Mouse (Mus musculus) neural tube, embryonic 15.5 days (tissue): ENCODE data around the gene Pole4. TPM values are rescaled to one million over a fixed set of nuclear protein-coding genes. Genes with fewer than 3 reads are reported as not detected.

ENCODE experiments used
- ATAC-seq: fragments of 200-750 bp; cut with Nextera tagmentation; 2 replicates; pipeline ENCODE4 v1.8.0; 2017; ENCODE audit warnings: mild to moderate bottlenecking, moderate TSS enrichment, moderate library complexity; ENCODE audit not compliant: low FRiP score
- H3K27ac ChIP-seq: fragments of 300-500 bp; sonication (generic); replicated peaks from 2 replicates; pipeline ENCODE4 v1.5.1; 2015; ENCODE audit warnings: mild to moderate bottlenecking, inconsistent platforms
- H3K27me3 ChIP-seq: fragments of 300-500 bp; sonication (generic); replicated peaks from 2 replicates; pipeline ENCODE4 v1.6.1; 2015; ENCODE audit warnings: inconsistent platforms
- H3K36me3 ChIP-seq: fragments of 300-500 bp; sonication (generic); 2 replicates; pipeline ENCODE4 v1.6.1; 2015; ENCODE audit warnings: inconsistent platforms
- H3K4me1 ChIP-seq: fragments of 300-500 bp; sonication (generic); 2 replicates; pipeline ENCODE4 v1.6.1; 2015; ENCODE audit warnings: inconsistent platforms
- H3K4me2 ChIP-seq: fragments of 300-500 bp; sonication (generic); 2 replicates; pipeline ENCODE4 v1.6.1; 2015; ENCODE audit warnings: inconsistent platforms, mild to moderate bottlenecking, moderate library complexity
- H3K4me3 ChIP-seq: fragments of 300-500 bp; sonication (generic); replicated peaks from 2 replicates; pipeline ENCODE4 v1.5.1; 2015; ENCODE audit warnings: mild to moderate bottlenecking, inconsistent platforms
- H3K9ac ChIP-seq: fragments of 300-500 bp; sonication (generic); replicated peaks from 2 replicates; pipeline ENCODE4 v1.6.1; 2015; ENCODE audit warnings: mild to moderate bottlenecking, inconsistent platforms
- H3K9me3 ChIP-seq: fragments of 300-500 bp; sonication (generic); replicated peaks from 2 replicates; pipeline ENCODE4 v1.6.1; 2016; ENCODE audit warnings: inconsistent platforms
- WGBS: fragments of 180-500 bp; shearing (Covaris S2); methylation state at CpG from one replicate; pipeline ENCODE4 v1.1.7; 2015; ENCODE audit warnings: mixed read lengths; 5-methylcytosine and 5-hydroxymethylcytosine counted together
- polyA plus RNA-seq: library from polyadenylated mRNA; unstranded; fragments of >200 nt; fragmentation: Nextera tagmentation; extraction: Ambion mirVana; gene quantifications from 2 replicates; pipeline ENCODE4 v1.2.1, GENCODE M21; 2015

Gene Pole4
- 143 and 150 TPM in 2 replicates for polyA plus RNA-seq

GRCm38 (mm10) chr6:82705221-82705620, at the start of gene Pole4:
Gene Pole4 (minus strand): TSS chr6:82705365.
- ATAC-seq: no peak
- H3K4me3 ChIP-seq: no peak within 1 kb of the TSS
- no peak within 1 kb of the TSS for H3K9ac ChIP-seq
- H3K4me1 ChIP-seq: peaks cover 7% of the 10 kb centered on the region
- H3K36me3 ChIP-seq: no peaks in the 10 kb centered on the region
- H3K27ac ChIP-seq: no peak within 1 kb of the TSS
- no peak within 1 kb of the TSS for H3K4me2 ChIP-seq
- 82% methylated on average over 5 of the region's 5 CpGs for WGBS
- no peaks in the 10 kb centered on the region for H3K27me3 ChIP-seq
- H3K9me3 ChIP-seq: no peaks in the 10 kb centered on the region

GRCm38 (mm10) chr6:82754769-82755168, 49.6 kb upstream of the Pole4 start:
- H3K4me1 ChIP-seq: no peaks in the 10 kb centered on the region
- ATAC-seq: no peak
- no peak overlapping the region for H3K4me2 ChIP-seq
- H3K9me3 ChIP-seq: no peaks in the 10 kb centered on the region
- no peak overlapping the region for H3K27ac ChIP-seq
- no peaks in the 10 kb centered on the region for H3K36me3 ChIP-seq
- WGBS: 93% methylated on average over 6 of the region's 6 CpGs
- no peaks in the 10 kb centered on the region for H3K27me3 ChIP-seq
- H3K4me3 ChIP-seq: no peak overlapping the region
- no peak overlapping the region for H3K9ac ChIP-seq

GRCm38 (mm10) chr6:82753638-82754361, 48.6 kb upstream of the Pole4 start:
- H3K27me3 ChIP-seq: no peaks in the 10 kb centered on the region
- H3K36me3 ChIP-seq: no peaks in the 10 kb centered on the region
- H3K4me1 ChIP-seq: no peaks in the 10 kb centered on the region
- no peak overlapping the region for H3K4me3 ChIP-seq
- H3K4me2 ChIP-seq: no peak overlapping the region
- H3K9ac ChIP-seq: no peak overlapping the region
- H3K9me3 ChIP-seq: no peaks in the 10 kb centered on the region
- 89% methylated on average over 14 of the region's 14 CpGs for WGBS
- no peak for ATAC-seq
- H3K27ac ChIP-seq: no peak overlapping the region

GRCm38 (mm10) chr6:82753061-82753460, 47.9 kb upstream of the Pole4 start:
- no peak for ATAC-seq
- Histone ChIP-seq H3K27ac (no peak overlapping the region), H3K9ac (no peak overlapping the region), H3K27me3 (no peaks in the 10 kb centered on the region), H3K4me2 (no peak overlapping the region), H3K36me3 (no peaks in the 10 kb centered on the region), H3K9me3 (no peaks in the 10 kb centered on the region), H3K4me1 (no peaks in the 10 kb centered on the region), H3K4me3 (no peak overlapping the region)
- 82% methylated on average over 11 of the region's 11 CpGs for WGBS

- H3K4me2 ChIP-seq: no peak overlapping the region
- no peak overlapping the region for H3K4me3 ChIP-seq
- no peaks in the 10 kb centered on the region for H3K36me3 ChIP-seq
- H3K9me3 ChIP-seq: no peaks in the 10 kb centered on the region
- H3K27ac ChIP-seq: no peak overlapping the region
- H3K27me3 ChIP-seq: no peaks in the 10 kb centered on the region
- 97% methylated on average over 7 of the region's 7 CpGs for WGBS
- ATAC-seq: no peak
- H3K9ac ChIP-seq: no peak overlapping the region
- H3K4me1 ChIP-seq: no peaks in the 10 kb centered on the region
Measured at GRCm38 (mm10) chr6:82751791-82752190, 46.6 kb upstream of the Pole4 start.

GRCm38 (mm10) chr6:82751031-82751430, 45.9 kb upstream of the Pole4 start:
- Histone ChIP-seq H3K9me3 (no peaks in the 10 kb centered on the region), H3K27ac (no peak overlapping the region), H3K4me2 (no peak overlapping the region), H3K36me3 (no peaks in the 10 kb centered on the region), H3K27me3 (no peaks in the 10 kb centered on the region), H3K9ac (no peak overlapping the region), H3K4me1 (no peaks in the 10 kb centered on the region), H3K4me3 (no peak overlapping the region)
- ATAC-seq: no peak
- 86% methylated on average over 11 of the region's 11 CpGs for WGBS

GRCm38 (mm10) chr6:82750063-82750462, 44.9 kb upstream of the Pole4 start:
- no peak overlapping the region for H3K9ac ChIP-seq
- no peak for ATAC-seq
- H3K27ac ChIP-seq: no peak overlapping the region
- WGBS: 59% methylated on average over 2 of the region's 2 CpGs
- H3K36me3 ChIP-seq: no peaks in the 10 kb centered on the region
- H3K9me3 ChIP-seq: no peaks in the 10 kb centered on the region
- H3K4me3 ChIP-seq: no peak overlapping the region
- no peak overlapping the region for H3K4me2 ChIP-seq
- no peaks in the 10 kb centered on the region for H3K4me1 ChIP-seq
- H3K27me3 ChIP-seq: no peaks in the 10 kb centered on the region

GRCm38 (mm10) chr6:82748106-82748672, 43.0 kb upstream of the Pole4 start:
- WGBS: 94% methylated on average over 9 of the region's 9 CpGs
- Histone ChIP-seq H3K9me3 (no peaks in the 10 kb centered on the region), H3K36me3 (no peaks in the 10 kb centered on the region), H3K4me3 (no peak overlapping the region), H3K27ac (no peak overlapping the region), H3K9ac (no peak overlapping the region), H3K27me3 (no peaks in the 10 kb centered on the region), H3K4me1 (no peaks in the 10 kb centered on the region), H3K4me2 (no peak overlapping the region)
- ATAC-seq: no peak

- H3K4me1 ChIP-seq: no peaks in the 10 kb centered on the region
- H3K4me2 ChIP-seq: no peak overlapping the region
- no peak overlapping the region for H3K9ac ChIP-seq
- WGBS: 88% methylated on average over 5 of the region's 5 CpGs
- no peaks in the 10 kb centered on the region for H3K27me3 ChIP-seq
- no peaks in the 10 kb centered on the region for H3K36me3 ChIP-seq
- H3K9me3 ChIP-seq: no peaks in the 10 kb centered on the region
- H3K4me3 ChIP-seq: no peak overlapping the region
- H3K27ac ChIP-seq: no peak overlapping the region
- no peak for ATAC-seq
Measured at GRCm38 (mm10) chr6:82747085-82747484, 41.9 kb upstream of the Pole4 start.

- WGBS: 92% methylated on average over 9 of the region's 9 CpGs
- H3K36me3 ChIP-seq: no peaks in the 10 kb centered on the region
- H3K27ac ChIP-seq: no peak overlapping the region
- no peak for ATAC-seq
- peaks cover 3% of the 10 kb centered on the region; the same call in 1 of the 2 replicates for H3K4me1 ChIP-seq
- no peaks in the 10 kb centered on the region for H3K27me3 ChIP-seq
- H3K9ac ChIP-seq: no peak overlapping the region
- no peak overlapping the region for H3K4me3 ChIP-seq
- H3K9me3 ChIP-seq: no peaks in the 10 kb centered on the region
- no peak overlapping the region for H3K4me2 ChIP-seq
Measured at GRCm38 (mm10) chr6:82744553-82744952, 39.4 kb upstream of the Pole4 start.

- H3K4me3 ChIP-seq: no peak overlapping the region
- no peak for ATAC-seq
- no peaks in the 10 kb centered on the region for H3K27me3 ChIP-seq
- H3K27ac ChIP-seq: no peak overlapping the region
- no peak overlapping the region for H3K9ac ChIP-seq
- no peaks in the 10 kb centered on the region for H3K36me3 ChIP-seq
- no peak overlapping the region for H3K4me2 ChIP-seq
- H3K4me1 ChIP-seq: peaks cover 9% of the 10 kb centered on the region; the same call in 1 of the 2 replicates
- H3K9me3 ChIP-seq: no peaks in the 10 kb centered on the region
- 90% methylated on average over 5 of the region's 5 CpGs for WGBS
Measured at GRCm38 (mm10) chr6:82741518-82741880, 36.3 kb upstream of the Pole4 start.

GRCm38 (mm10) chr6:82740868-82741517, 35.8 kb upstream of the Pole4 start:
- Histone ChIP-seq H3K27ac (no peak overlapping the region), H3K27me3 (no peaks in the 10 kb centered on the region)

More at GRCm38 (mm10) chr6:82740868-82741517, 35.8 kb upstream of the Pole4 start:
- 82% methylated on average over 8 of the region's 8 CpGs for WGBS
- H3K4me2 ChIP-seq: no peak overlapping the region
- H3K4me1 ChIP-seq: peaks cover 9% of the 10 kb centered on the region; the same call in 1 of the 2 replicates
- H3K9ac ChIP-seq: no peak overlapping the region
- H3K36me3 ChIP-seq: no peaks in the 10 kb centered on the region
- H3K9me3 ChIP-seq: no peaks in the 10 kb centered on the region
- no peak for ATAC-seq
- no peak overlapping the region for H3K4me3 ChIP-seq
